Mouse (Mus musculus) megakaryocyte, embryonic 14.5 days (primary cell): ENCODE data around the gene Gm11634.

Experiments used
- FLI1 ChIP-seq: IDR thresholded peaks from 2 replicates; pipeline ENCODE4 v1.6.1; 2012; ENCODE audit warnings: low read length, inconsistent platforms, mixed read lengths
- GATA1 ChIP-seq: IDR thresholded peaks from 3 replicates; pipeline ENCODE4 v1.6.1; 2012; ENCODE audit warnings: mixed read lengths, low read length, inconsistent platforms, borderline replicate concordance

GRCm38 (mm10) chr11:101587676-101588075, 11.4 kb downstream of the Gm11634 start:
- TF ChIP-seq GATA1 = no peak
- no peak for TF ChIP-seq FLI1
